Mouse (Mus musculus) left cerebral cortex, postnatal 10 days (tissue): ENCODE data around the gene Tsc22d1. TPM values are rescaled to one million over a fixed set of nuclear protein-coding genes. Genes with fewer than 3 reads are reported as not detected.

ENCODE experiments used
- DNase-seq, 2 experiments: peaks; one replicate each; pipeline ENCODE4 v3.0.0; 2021 to 2022; ENCODE audit warnings: low spot score in 2 of 2, mixed read lengths in 1 of 2; ENCODE audit errors: extremely low spot score in 1 of 2
- intact Hi-C: fragments of 180-260 bp; cut with DNase I; formaldehyde crosslinking; loops from one replicate; pipeline ENCODE4 v1.15.1; 2025
- total RNA-seq, 2 experiments: library from RNA; stranded (reverse); gene quantifications; 2 replicates each; pipeline ENCODE4 v1.2.3; 2021

The Tsc22d1 gene
- total RNA-seq, 2 experiments from 2014 or later: 541 to 586 TPM

DNA sequence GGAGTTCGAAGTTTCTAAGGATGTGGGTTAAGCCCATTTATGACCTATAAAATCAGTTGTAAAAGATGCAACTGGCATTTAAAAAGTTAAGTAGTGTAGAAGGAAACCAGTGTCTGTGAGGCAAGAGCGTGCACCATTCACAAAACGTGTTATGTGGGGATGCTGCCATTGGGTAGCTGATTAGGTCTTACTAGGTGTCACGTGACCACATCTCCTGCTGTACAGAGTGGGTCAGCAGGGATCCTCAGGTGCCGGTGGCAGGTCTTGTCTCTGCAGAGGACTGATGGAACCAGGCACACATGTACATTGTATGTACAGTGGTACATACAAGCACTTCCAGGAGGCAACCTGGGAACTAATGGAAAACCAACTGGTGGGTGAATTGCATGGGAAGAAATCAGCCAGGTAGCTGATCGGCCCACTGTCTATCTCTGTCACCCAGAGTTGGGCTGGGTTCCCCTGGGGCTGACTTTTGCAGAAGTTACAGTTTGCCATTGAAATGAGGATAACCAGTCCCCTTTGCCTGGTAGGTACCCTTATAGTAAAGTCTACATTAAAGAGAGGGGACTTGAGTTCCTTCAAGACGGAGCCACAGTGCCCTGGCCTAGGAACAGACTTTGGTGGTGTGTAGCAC, 116.4 kb downstream of the Tsc22d1 start:
- DNase-seq: no peak
- intact Hi-C loops: no loop called here

DNA sequence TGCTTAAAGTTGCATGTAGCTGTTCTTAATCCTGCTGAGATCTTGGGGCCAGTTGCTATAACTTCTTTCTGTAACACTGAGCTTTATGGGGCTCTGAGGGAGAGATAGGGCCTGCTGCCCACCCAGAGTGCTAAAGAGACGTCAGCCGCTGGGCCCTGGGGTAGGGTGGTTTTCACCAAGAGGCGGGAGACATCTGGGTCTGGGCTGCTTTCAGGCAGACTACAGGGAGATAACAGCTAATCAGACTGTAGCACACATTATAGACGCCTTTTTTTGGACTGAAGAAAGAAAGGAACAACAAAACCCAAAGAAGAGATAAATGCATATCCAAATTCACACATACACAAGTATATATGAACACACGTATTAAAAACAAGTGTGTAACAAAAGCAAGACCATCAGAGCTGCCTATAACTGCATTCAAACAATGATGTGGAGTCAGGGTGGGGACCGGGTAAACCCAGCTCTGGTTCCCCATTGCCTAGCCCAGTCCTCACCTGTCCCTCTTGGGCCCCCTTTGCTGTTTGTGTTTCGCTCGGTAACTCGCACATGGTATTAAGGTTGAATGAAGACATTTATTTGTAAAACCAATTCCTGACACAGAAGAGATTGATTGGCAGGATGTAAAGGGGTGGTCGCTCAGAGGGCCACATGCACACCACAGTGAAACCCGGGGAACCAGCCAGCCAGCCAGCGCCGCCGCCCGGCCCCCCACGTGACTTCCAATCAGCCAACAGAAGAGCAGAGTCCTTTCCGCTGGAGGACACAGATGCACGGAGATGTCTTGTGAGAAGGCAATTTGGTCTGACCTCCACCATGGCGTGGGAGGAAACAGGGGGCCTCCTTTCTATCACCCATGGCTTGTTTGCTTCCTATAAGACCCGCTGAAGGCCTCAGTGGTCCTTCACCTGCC, 117.8 kb downstream of the Tsc22d1 start:
- DNase-seq: peak in 1 of 2 experiments; percentile 63
- intact Hi-C loops: no loop called here

DNA sequence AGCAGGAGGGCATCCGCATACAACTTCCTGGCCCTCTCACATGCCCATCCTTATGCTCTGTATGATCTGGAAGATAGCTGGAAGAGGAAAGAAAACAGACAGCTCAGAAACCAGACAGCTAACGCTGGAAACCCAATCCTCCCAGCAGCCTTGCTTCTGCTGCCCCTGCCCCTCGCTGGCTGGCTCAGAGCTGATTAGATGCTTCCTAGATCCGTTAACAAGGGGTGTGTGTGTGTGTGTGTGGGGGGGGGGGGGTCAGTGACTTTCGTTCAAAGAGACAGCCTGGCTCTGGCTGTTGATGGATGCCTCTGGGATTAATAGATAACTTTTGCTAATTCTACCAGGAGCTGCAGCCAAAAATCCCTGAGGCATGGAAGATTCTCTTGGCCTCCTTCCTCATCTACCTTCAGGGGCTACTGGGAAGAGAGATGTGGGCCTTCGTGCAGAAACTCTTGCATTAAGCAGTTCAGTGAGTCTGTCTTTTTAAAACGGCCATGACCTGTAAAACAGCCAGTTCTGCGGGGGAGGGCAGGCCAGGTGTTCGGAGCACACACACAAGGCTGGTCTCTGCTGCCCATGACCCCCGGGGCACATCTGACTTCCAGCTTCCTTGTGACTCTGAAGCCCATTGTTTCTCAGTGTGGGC, 118.5 kb downstream of the Tsc22d1 start:
- no peak for DNase-seq
- intact Hi-C loops: no loop called here

DNA sequence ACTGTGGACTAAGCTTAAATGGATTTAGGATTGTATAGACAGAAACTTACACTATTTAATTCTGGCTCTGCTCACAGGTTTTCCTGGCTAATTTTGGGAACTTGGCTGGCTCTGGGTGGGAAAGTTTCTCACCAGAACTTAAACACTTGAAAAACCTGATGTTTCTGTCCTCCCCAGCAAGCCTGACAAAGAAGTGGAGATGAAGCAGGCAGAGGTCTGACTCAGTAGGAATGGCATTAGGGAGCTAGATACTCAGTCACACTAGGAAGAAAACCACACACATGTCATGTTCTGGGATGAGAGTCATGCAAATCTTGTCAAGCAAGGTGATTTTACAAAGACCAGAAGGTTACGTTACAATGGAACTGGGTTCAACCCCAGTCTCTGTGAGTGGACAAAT, 120.3 kb downstream of the Tsc22d1 start:
- intact Hi-C loops: no loop called here
- DNase-seq: no peak

DNA sequence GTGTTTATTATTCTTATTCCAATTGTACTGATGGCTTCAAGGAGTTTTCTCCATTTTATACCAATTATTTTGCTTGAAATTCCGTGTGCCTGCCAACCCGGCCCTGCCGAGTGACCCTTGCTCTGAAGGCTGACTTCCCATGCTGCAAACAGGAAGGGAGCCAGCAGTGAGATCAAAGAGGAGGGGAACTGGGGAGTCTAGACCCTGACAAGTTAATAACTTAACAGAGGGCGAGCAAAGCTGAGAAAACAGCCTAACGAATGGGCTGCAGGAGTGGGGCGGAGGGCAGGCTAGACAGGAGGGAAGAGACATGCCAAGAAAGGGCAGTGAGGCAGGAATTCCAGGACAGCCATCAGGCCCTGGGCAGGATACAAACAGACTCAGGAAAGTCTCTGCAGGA, 122.2 kb downstream of the Tsc22d1 start:
- intact Hi-C loops: no loop called here

DNA sequence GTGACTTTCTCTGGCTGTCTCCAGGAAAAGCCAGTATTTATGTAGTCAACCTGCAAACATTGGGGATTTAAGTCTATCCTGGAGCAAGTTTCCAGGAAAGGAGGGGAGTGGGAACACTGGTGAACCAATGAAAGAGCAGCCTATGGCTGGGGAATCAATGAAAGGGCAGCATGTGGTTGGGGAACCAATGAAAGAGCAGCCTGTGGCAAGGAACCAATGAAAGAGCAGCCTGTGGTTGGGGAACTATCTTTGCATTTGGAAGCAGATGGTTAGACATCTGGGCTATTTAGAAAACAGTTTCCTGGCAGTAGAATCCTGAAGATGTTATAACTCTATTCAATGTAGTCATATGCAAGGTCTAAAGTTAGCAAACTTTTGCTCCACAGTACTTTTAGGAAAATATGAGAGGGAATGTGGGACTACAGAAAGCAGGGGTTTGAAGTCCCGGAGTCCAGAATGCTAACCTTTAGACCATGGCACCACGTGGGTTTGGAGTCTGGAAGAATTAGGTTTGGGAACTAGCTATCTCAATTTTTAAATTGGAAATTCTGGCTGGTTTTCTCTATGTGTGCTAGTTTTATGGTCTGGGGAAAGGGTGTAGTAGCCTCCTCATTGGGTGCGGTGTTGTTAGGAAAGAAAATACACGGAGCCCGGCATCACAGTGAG, 125.4 kb downstream of the Tsc22d1 start:
- intact Hi-C loops: no loop called here
- no peak for DNase-seq

More for the DNA sequence above, 122.2 kb downstream of the Tsc22d1 start:
- peak in 1 of 2 experiments; percentile 86 for DNase-seq

DNA sequence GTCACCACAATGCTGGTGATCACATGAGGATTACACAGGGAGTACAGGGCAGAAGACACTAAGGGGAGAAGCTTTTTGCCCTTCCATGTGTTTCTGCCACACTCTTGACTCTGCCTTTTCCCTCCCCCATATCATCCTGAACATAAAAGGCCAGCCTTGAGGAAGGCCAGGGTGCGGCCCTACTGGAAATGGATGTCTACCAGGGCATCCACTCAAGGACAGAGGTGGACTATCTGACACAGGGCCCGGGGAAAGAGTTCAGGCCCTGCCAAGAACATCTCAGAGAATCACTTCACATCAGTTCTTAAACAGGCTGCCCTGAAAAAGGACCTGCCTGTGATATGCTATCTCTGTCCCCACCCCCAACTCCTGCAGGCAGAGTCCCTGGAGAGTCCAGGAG, 126.6 kb downstream of the Tsc22d1 start:
- intact Hi-C loops: no loop called here

DNA sequence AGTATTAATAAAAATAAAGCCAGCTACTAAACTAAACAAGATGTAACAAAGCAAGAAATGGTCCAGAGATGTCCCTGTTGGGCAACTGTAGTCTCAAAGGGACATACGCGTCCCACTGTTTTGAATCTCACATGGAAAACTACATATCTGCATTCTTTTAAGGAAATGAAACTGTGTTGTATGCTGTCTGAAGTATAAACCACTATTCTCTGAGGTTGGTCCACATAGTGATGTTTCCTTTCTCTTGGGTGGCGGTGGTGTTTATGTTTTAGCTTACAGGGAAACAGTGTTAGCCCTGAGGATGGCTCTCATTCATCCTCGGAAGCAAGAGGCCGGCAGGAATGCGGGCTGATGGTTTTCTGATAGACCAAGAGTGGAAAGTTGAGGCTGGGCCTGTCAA, 129.4 kb downstream of the Tsc22d1 start:
- no peak for DNase-seq
- intact Hi-C loops: no loop called here

More for the DNA sequence above, 126.6 kb downstream of the Tsc22d1 start:
- no peak for DNase-seq

DNA sequence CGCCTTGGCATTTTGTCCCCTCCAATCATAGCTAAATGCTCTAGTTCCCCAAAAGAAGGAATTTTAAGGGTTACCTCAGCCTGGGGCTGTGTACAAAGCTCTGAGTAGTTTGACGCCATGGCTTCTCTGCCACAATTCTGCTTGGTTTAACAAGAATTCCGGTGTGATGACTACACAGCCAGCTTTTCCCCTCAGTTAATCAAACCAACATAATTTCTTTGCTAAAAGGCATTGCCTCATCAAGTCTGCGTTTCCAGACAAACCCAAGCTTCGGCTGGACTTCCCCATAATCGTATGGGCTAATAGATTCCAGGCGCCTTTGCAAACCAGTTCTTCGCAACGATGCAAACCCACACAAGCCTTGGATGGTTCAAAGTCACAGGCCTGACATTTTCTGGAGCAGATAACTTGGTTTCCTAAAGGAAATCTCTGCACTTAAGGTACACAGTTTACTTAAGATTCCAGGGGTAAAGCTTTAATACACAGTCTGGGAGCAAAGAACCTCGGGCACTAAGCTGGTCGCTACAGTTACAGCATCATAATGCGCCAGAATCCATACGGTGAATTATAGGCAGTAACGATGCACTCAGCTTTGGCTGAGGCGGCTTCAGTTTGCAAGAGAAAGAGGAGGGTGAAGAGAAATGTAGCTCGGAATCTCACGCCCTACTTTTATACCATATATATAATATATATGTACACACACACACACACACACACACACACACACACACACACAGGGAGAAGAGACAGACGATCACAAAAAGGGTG, 140.7 kb downstream of the Tsc22d1 start:
- no peak for DNase-seq
- intact Hi-C loops: loop anchor here (5.0 to 10.0 kb wide), 3 partner anchors 48 to 322 kb away; no protein-coding TSS in a partner anchor

DNA sequence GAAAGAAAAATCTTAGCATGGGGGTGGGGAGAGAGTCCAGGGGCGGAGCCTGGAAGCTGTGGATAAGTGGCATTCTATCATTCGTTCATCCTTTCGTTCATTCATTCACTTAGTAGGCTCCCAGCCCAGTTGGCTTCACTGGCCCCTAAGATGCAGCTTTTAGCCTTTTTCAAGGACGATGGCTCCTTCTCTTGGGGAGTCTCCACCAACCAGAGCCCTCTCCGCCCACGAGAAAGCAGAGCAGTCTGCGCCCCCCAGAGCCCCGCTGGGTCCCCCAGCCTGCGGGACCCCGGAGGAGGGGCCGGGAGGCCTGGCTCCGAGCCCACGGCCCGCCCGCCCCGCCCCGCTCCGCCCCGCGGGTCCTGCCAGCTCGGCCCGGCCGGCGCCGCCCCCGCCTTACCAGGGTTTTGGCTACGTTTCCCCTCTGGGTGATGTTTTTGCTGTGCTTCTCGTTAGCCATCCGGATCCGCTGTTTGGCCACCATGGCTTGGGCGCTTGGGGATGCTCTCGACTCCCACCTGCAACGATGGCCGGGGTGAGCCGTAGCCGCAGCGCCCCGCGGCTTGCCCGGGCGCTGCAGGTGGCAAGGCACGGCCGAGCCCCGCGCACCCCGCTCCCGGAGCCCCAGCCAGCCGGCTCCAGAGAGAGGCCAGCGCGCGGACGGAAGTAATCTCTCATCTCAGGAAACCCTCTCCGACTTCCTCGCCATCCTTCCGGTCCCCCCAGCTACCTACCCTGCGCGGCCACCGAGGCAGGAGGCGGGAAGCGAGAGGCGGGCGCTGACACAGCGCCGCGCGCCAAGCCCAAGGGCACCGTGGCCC, 141.5 kb downstream of the Tsc22d1 start:
- peak; percentile 49 to 86 for DNase-seq
- intact Hi-C loops: loop anchor here (5.0 to 10.0 kb wide), 3 partner anchors 49 to 321 kb away; no protein-coding TSS in a partner anchor

DNA sequence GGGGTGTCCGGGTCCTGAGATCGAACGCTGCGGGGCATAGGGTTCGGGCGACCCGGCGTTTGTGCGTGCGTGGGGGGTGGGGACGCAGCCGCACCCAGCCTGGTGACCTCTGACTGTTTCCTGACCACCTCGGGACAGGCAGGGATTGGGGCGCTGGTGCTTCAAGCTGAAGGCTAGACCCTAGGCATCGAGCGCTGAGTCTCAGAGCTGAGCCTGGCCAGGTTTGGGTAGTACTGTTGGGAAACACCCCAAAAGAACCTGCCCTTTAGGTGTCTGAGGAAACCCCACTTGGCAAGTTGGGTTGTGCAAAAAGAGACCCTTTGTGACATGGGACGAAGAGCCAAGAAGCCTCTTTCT, 142.1 kb downstream of the Tsc22d1 start, which contains the start of gene Serp2:
Gene Serp2 (minus strand): TSS at position 38 of the 357 bp plus-strand sequence.
- intact Hi-C loops: loop anchor here (5.0 to 10.0 kb wide), 3 partner anchors 50 to 320 kb away; no protein-coding TSS in a partner anchor
- no peak for DNase-seq

Other genes with a start within 250 kb of the Tsc22d1 start
- gene Serp2, start 141.9 kb downstream of the Tsc22d1 start, total RNA-seq: 100 to 1,000 TPM; 170 to 173 TPM